Mouse (Mus musculus) intestine, embryonic 14.5 days (tissue): ENCODE measurements at regions not wholly inside any gene's neighbourhood (a gene's known extent, or its start where the extent isn't known, plus 50 kb on each side); places are given as distances from the start of the nearest gene placed in this dataset.
A peak's percentile ranks its signal among the peaks of the same experiment; 100 is the strongest.

Source experiments
- ATAC-seq: fragments of 200-750 bp; cut with Nextera tagmentation; replicated peaks from 2 replicates; pipeline ENCODE4 v1.8.0; 2017; ENCODE audit warnings: low read depth, moderate number of reproducible peaks, moderate TSS enrichment, moderate library complexity; ENCODE audit not compliant: low FRiP score, low TSS enrichment
- DNase-seq: peaks from one replicate; pipeline ENCODE4 v3.0.0-alpha.2; 2018; ENCODE audit warnings: low spot score
- H3K27ac ChIP-seq: fragments of 300-500 bp; sonication (generic); 2 replicates; pipeline ENCODE4 v1.5.1; 2014; ENCODE audit warnings: low read depth, mild to moderate bottlenecking, control low read depth
- H3K27me3 ChIP-seq: fragments of 300-500 bp; sonication (generic); replicated peaks from 2 replicates; pipeline ENCODE4 v1.6.1; 2014; ENCODE audit warnings: low read length, control low read depth; ENCODE audit not compliant: control insufficient read depth, insufficient read depth
- H3K36me3 ChIP-seq: fragments of 300-500 bp; sonication (generic); 2 replicates; pipeline ENCODE4 v1.6.1; 2014; ENCODE audit warnings: low read length, control low read depth; ENCODE audit not compliant: control insufficient read depth, insufficient read depth
- H3K4me1 ChIP-seq: fragments of 300-500 bp; sonication (generic); replicated peaks from 2 replicates; pipeline ENCODE4 v1.6.1; 2014; ENCODE audit warnings: low read length, control low read depth, mixed read lengths; ENCODE audit not compliant: control insufficient read depth, insufficient read depth
- H3K4me2 ChIP-seq: fragments of 300-500 bp; sonication (generic); 2 replicates; pipeline ENCODE4 v1.6.1; 2014; ENCODE audit warnings: low read length
- H3K4me3 ChIP-seq: fragments of 300-500 bp; sonication (generic); 2 replicates; pipeline ENCODE4 v1.5.1; 2014; ENCODE audit warnings: low read depth, low read length, control low read depth, mixed read lengths
- H3K9ac ChIP-seq: fragments of 300-500 bp; sonication (generic); 2 replicates; pipeline ENCODE4 v1.6.1; 2014; ENCODE audit warnings: mild to moderate bottlenecking, low read length
- H3K9me3 ChIP-seq: fragments of 300-500 bp; sonication (generic); 2 replicates; pipeline ENCODE4 v1.6.1; 2016; ENCODE audit warnings: low read length, control low read depth; ENCODE audit not compliant: control insufficient read depth
- WGBS: fragments of 180-500 bp; shearing (Covaris S2); extraction: QIAGEN DNeasy Blood & Tissue Kit; methylation state at CpG from one replicate; pipeline ENCODE4 v1.1.7; 2014; 5-methylcytosine and 5-hydroxymethylcytosine counted together

- DNase-seq = no peak
- ATAC-seq = no peak
- H3K9ac ChIP-seq = no peak overlapping the region
- H3K36me3 ChIP-seq = no peaks in the 10 kb centered on the region
- H3K4me1 ChIP-seq = 0 out of 2 replicates have a peak, but pooled peaks cover 3% of the 10 kb centered on the region
- H3K4me2 ChIP-seq = no peak overlapping the region
- no peaks in the 10 kb centered on the region for H3K9me3 ChIP-seq
- WGBS = 93% methylated on average over 6 of the region's 6 CpGs
- no peak overlapping the region for H3K4me3 ChIP-seq
- no peak overlapping the region for H3K27ac ChIP-seq
- no peaks in the 10 kb centered on the region for H3K27me3 ChIP-seq
Measured at GRCm38 (mm10) chr5:100252036-100252435, 92.4 kb upstream of the Tmem150c start.

DNA sequence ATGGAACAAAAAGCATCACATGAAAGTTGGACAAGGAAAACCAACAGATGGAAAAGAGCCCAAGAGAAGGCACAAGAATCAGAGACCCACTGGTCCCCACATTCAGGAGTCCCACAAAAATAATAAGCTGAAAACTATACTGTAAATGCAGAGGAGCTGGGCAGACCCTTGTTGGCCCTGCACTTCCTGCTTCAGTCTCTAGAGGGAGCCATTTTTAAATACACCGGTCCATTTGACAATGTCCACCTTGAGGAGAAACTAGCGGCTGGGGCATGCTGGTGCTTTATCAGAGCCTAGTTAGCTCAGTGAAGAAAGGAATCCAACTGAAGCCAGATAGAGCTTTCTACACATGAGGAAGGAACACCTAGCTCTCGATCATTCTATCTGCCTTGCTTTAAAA, 90.1 kb upstream of the Tmem150c start:
- H3K36me3 ChIP-seq = no peaks in the 10 kb centered on the region
- DNase-seq = peak; percentile 66

DNA sequence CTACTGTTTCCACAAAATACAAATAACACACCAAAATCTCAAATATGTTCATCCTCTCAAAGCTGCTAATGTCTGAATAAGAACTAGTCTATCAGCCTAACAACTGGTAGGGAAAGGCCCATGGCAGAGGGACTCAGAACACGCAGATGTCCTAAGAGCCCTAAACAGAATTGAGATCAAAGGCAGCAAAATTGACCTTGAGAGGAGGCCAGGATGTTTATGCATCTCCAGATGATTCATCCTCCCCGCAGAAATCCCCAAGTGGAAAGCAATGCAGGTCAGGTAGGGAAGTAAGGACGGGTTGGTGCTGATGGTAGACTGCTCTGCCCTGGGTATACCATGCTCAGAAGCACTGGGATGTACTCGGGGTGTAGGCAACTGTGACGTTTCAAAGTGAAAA, 89.0 kb upstream of the Tmem150c start:
- DNase-seq (no peak), ATAC-seq (no peak)
- Histone ChIP-seq H3K27me3 (no peaks in the 10 kb centered on the region), H3K4me2 (no peak overlapping the region), H3K9me3 (no peaks in the 10 kb centered on the region), H3K9ac (no peak overlapping the region), H3K36me3 (no peaks in the 10 kb centered on the region), H3K4me3 (no peak overlapping the region), H3K4me1 (no peaks in the 10 kb centered on the region), H3K27ac (no peak overlapping the region)
- WGBS = 69% methylated on average over 5 of the region's 5 CpGs

More for the DNA sequence above, 90.1 kb upstream of the Tmem150c start:
- H3K27ac ChIP-seq = no peak overlapping the region
- ATAC-seq = no peak
- 63% methylated on average over 3 of the region's 3 CpGs for WGBS
- H3K27me3 ChIP-seq = no peaks in the 10 kb centered on the region
- no peaks in the 10 kb centered on the region for H3K9me3 ChIP-seq
- H3K4me3 ChIP-seq = no peak overlapping the region
- H3K4me1 ChIP-seq = 0 out of 2 replicates have a peak, but pooled peaks cover 3% of the 10 kb centered on the region
- H3K9ac ChIP-seq = no peak overlapping the region
- no peak overlapping the region for H3K4me2 ChIP-seq

DNA sequence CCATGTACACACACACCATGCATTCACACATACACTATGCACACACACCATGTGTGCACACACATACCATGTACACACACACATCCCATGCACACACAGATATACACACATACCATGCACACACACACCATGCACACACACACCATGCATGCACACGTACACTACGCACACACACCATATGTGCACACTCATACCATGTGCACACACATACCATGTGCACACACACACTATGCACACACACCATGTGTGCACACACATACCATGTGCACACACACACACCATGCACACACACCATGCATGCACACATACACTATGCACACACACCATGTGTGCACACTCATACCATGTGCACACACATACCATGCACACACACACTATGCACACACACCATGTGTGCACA, 87.1 kb upstream of the Tmem150c start:
- ATAC-seq = no peak
- WGBS = 96% methylated on average over 2 of the region's 2 CpGs
- no peak overlapping the region for H3K4me2 ChIP-seq
- H3K4me3 ChIP-seq = no peak overlapping the region
- no peak overlapping the region for H3K27ac ChIP-seq
- no peaks in the 10 kb centered on the region for H3K9me3 ChIP-seq
- no peaks in the 10 kb centered on the region for H3K36me3 ChIP-seq
- no peak for DNase-seq
- H3K27me3 ChIP-seq = no peaks in the 10 kb centered on the region
- no peaks in the 10 kb centered on the region for H3K4me1 ChIP-seq
- no peak overlapping the region for H3K9ac ChIP-seq

DNA sequence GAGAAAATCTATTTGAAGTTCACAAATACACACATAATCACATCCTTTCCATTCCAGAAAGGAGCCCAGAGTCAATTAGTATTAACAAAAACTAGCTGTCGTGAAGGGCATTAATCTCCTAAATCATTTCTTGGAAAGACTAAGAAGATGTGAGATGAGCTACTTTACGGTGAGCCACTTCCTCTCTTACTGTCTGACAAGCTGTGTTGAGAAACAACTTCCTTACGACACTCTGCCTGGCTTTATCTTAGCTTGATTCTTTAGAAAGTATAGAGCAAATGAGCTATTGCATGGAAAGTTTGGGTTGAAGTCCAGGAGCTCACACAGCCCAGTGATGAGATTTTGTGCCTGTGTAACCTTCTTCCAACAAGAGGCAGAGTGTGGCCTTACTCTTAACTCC, 85.2 kb upstream of the Tmem150c start:
- Histone ChIP-seq H3K9ac (no peak overlapping the region), H3K4me1 (no peaks in the 10 kb centered on the region), H3K27ac (no peak overlapping the region), H3K36me3 (no peaks in the 10 kb centered on the region), H3K27me3 (no peaks in the 10 kb centered on the region), H3K4me2 (no peak overlapping the region), H3K4me3 (no peak overlapping the region), H3K9me3 (no peaks in the 10 kb centered on the region)
- no peak for DNase-seq
- ATAC-seq = no peak
- 39% methylated on average over 3 of the region's 3 CpGs for WGBS

GRCm38 (mm10) chr5:100240876-100241275, 81.3 kb upstream of the Tmem150c start:
- no peak overlapping the region for H3K4me2 ChIP-seq
- H3K27ac ChIP-seq = no peak overlapping the region
- no peak overlapping the region for H3K9ac ChIP-seq
- WGBS = 74% methylated on average over 6 of the region's 6 CpGs
- no peaks in the 10 kb centered on the region for H3K36me3 ChIP-seq
- no peaks in the 10 kb centered on the region for H3K4me1 ChIP-seq
- ATAC-seq (no peak), DNase-seq (no peak)
- no peaks in the 10 kb centered on the region for H3K27me3 ChIP-seq
- no peak overlapping the region for H3K4me3 ChIP-seq
- H3K9me3 ChIP-seq = no peaks in the 10 kb centered on the region

DNA sequence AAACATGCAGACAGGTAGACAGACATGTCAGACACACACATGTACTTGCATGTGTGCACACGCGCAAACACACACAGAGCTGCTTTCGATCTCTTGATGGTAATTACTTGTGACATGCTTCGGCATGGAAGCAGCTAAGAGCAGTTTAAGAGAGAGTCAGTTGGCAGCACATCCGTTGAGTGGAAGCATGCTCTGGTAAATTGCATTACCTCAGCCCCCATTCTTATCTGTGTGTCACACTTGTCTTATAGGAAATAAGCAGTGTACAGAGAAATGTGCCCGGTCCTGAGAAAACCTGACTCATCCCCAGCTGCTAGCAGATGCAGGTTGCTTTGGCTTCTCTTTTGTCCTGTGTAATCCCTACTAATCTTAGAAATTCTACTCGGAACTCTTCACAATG, 80.0 kb upstream of the Tmem150c start:
- Histone ChIP-seq H3K27ac (no peak overlapping the region), H3K9me3 (no peaks in the 10 kb centered on the region), H3K9ac (no peak overlapping the region), H3K4me1 (no peaks in the 10 kb centered on the region), H3K4me3 (no peak overlapping the region), H3K4me2 (no peak overlapping the region), H3K27me3 (no peaks in the 10 kb centered on the region), H3K36me3 (no peaks in the 10 kb centered on the region)
- 65% methylated on average over 7 of the region's 7 CpGs for WGBS
- DNase-seq (no peak), ATAC-seq (no peak)

- no peak for ATAC-seq
- Histone ChIP-seq H3K9ac (no peak overlapping the region), H3K36me3 (no peaks in the 10 kb centered on the region), H3K4me3 (no peak overlapping the region), H3K27me3 (no peaks in the 10 kb centered on the region), H3K4me1 (no peaks in the 10 kb centered on the region), H3K9me3 (no peaks in the 10 kb centered on the region), H3K27ac (no peak overlapping the region), H3K4me2 (no peak overlapping the region)
- DNase-seq = no peak
- WGBS = 86% methylated on average over 15 of the region's 15 CpGs
Measured at GRCm38 (mm10) chr5:100238287-100239036, 78.9 kb upstream of the Tmem150c start.

- 87% methylated on average over 12 of the region's 12 CpGs for WGBS
- ATAC-seq = no peak
Measured at GRCm38 (mm10) chr5:100237674-100238278, 78.2 kb upstream of the Tmem150c start.

More at GRCm38 (mm10) chr5:100237674-100238278, 78.2 kb upstream of the Tmem150c start:
- Histone ChIP-seq H3K27ac (no peak overlapping the region), H3K9me3 (no peaks in the 10 kb centered on the region), H3K4me1 (no peaks in the 10 kb centered on the region), H3K4me2 (no peak overlapping the region), H3K9ac (no peak overlapping the region), H3K36me3 (no peaks in the 10 kb centered on the region), H3K4me3 (no peak overlapping the region), H3K27me3 (no peaks in the 10 kb centered on the region)
- DNase-seq = no peak
